Mouse (Mus musculus): ENCODE data around the gene Hic2.

Gene Hic2

DNA sequence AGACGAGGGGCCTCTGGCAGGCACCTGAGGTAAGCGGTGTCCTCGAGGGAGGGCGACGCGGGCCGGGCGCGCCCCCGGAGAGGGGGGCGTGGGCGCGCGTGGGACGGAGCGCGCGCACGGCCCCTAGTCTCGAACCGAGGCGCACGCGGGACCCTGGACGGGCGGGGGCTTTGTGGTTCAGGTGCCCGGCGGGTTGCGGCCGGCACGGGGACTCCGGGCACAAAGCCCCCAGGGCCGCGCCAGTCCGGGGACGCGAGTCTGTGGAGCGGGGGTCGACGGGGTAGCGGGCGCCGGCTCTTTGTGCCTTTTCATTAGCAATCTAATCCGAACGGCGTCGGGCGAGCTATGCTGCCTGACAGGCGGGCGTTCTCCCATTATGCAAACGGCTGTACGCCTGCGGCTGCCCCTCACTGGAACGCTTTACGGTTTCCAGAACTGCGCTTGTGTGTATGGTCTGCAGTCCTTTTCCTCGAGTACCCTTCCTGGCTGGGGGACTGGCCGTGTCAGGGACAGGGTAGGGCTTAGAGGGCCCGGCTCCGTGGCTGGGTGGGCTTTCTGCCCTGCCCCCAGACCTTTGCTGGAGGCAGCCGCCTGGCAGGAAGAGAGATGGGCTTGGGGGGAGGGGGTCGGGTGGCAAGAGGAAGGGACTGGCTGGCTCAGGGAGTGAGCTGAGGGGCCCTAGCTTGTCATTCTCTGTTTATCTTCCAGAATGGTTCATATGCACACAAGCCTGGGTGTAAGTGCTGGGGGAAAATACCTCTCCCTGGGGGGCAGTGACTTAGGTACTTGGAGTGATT, 528 bp downstream of the Hic2 start:
- peak; percentile 49 for DNase-seq (ENCODE audit: low read depth, low spot score)

DNA sequence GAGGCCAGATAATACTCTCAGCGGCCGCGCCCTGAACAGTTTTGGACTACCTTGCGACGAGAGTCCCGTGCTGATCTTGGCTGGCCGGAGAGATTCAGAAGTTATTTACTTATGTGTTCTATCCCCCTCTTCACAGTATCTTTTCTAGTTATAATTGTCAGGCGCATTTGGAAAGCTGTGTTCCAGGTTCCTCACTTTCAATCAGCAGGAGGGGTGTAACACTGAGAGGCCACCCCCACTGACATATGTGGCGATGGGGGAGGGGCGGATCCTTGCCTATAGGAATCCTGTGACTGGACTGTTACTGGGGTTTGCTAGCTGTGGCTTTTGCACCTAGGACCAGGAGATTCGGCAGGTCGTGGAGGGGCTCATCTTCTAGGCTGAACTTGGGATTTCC, 1.1 kb downstream of the Hic2 start:
- DNase-seq (ENCODE audit: low read depth, low spot score) = peak; percentile 34

DNA sequence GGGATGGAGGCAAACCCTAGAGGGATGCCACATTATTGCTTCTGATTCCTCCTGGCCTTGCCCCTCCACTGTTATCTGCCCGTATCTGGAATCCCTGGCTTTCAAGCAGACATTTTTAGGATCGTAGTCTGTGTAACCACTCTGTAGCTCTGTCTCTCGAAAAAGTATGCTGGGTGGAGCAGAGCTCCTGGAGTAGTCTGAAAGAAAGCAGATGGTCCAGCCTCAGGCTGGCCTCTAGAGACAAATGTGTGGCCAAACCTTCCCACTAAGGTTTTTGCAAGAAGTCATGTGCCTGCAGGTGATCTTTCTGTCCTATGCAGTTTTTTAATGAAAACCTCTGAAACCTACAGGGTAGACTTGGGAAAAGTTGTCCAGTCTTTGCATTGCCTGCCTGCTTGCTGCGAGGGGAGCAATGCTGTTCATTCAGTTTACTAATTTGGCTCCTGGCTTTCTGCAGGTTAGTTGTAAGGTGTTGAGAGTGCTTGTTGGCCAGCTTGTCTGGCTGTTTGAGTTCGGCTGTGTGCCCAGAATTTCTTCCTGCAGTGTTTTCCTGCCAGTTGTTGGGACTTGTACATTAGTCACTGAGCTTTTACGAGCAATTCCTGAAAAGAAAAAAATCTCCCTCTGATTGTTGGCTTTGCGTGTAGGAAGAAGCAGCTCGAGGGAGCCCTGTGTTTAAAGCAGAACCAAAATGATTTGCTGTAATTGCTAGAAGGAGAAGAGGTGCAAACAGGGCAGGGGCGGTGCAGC, 1.7 kb downstream of the Hic2 start:
- no peak for DNase-seq (ENCODE audit: low read depth, low spot score)

DNA sequence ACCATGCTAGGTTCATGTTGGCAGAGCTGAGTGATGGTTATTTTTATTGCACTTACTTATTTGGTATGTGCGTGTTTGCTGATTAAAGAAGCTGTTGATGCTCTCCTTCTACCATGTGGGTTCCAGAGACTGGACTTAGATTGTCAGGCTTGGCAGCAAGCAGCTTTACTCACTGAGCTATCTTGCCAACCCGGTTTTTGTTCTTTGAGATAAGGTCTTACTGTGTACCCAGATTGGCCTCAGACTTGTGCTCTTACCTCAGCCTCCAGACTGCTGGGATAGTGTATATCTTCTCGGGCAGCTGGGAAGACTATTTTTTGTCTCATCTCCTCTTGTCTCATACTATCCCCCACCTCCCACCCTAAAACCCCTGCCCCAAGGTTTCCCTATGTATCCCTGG, 4.3 kb downstream of the Hic2 start:
- no peak for DNase-seq (ENCODE audit: low read depth, low spot score)

GRCm38 (mm10) chr16:17239409-17239808, 6.0 kb downstream of the Hic2 start:
- no peak for DNase-seq (ENCODE audit: low read depth, low spot score)

- DNase-seq (ENCODE audit: low read depth, low spot score) = no peak
Observed at GRCm38 (mm10) chr16:17243731-17244130, 10.4 kb downstream of the Hic2 start.

DNA sequence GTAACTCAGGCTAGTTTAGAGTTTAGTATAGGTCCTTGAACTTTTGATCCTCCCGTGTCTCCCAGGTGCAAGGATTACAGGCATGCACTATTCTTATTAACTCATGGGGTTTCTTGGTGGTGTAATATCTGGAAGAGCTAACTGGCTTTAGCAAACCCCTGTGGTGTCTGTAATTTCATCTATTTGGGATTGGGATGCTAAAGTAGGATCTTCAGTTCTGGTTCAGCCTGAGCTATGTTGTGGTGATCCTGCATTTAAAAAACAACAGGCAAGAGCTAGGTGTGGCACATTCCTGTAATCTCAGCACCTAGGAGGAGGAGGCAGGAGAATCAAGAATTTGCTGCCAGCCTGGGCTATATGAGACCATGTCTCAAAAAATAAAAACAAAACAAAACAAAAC, 11.6 kb downstream of the Hic2 start:
- DNase-seq (ENCODE audit: low read depth, low spot score) = no peak

DNA sequence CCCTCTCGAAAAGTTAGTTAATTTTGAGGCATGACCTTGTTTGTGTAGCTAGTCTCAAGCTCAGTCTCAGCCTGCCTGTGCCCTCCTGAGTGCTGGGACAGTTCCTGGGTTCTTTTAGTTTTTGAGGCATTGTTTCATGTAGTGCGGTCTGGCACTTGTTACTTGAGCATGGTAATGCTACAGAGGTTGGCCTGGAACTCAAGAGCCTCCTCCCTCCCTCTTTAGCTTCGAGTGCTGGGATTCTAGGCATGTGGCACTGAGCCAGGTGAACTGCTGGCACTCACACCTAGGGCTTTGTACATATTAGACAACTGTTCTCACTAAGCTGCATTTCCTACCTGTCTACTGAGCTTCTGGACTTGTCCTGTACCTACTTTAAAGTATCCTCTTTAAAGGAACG, 14.4 kb downstream of the Hic2 start:
- no peak for DNase-seq (ENCODE audit: low read depth, low spot score)

DNA sequence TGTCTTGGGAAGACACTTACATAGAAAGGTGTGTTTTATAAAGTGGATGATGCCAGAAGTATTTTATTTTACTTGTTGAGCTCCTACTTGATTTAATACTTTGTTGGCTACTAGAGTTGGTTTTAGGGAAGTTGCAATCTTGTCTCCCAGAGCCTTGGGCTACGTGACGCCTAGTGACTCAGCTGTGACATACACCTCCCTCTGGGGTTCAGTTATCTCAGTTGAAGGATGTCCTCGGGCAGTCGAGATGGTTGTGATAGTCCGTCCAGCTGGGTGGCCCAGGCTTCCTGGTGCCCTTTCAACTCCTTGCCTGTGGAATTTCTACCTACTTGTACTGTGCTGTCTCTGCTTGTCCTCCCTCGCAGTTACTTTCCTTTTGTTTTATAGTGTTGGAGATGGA, 15.8 kb downstream of the Hic2 start:
- no peak for DNase-seq (ENCODE audit: low read depth, low spot score)

DNA sequence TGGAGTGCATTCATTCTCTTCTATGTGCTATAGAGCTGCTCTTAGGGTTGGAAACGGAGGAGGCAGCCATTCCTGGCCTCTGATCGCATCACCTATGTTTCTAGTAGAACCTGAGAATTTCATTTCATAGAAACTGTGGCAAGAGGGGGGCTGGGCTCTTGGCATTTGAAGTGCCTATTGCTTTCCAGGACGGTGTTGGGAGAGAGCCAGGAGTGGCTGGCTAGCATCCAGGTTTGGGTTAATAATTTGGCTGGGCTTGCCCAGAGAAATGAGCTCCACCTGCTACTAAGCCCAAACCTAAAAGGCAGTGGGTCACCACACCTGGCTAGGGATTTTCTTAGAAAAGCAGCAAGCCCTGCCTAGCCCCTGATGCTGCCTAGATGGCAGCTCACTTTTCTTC, 18.2 kb downstream of the Hic2 start:
- DNase-seq (ENCODE audit: low read depth, low spot score) = no peak

DNA sequence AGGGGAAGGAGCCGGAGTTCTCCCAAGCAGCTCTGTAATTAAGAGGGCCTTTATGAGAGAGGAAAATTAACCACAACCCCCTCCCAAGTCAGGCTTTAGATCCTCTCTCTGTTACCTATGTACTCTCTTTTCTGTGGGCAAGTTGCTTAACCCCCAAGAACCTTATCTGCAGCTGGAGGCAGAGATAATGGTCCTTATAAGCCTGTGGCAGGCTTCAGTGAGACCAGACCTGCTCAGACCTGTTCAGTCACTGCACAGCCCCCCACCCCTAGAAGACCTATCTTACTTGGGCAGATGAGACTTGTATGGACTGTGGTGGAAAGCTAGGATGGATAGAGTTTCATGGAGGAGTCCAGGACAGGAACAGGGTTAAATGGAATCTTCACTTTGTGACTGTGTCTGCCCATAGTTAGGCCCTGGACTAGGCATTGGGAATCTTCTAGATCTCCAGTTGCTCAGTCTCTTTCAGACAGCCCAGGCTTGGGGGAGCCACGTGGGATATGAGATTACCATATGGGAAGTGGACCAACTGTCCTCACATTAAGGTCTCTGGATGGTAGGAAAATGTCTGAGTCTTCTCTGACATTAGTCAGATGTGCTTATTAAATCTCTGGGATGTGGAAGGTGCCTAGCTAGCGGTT, 18.8 kb downstream of the Hic2 start:
- DNase-seq (ENCODE audit: low read depth, low spot score) = no peak

- no peak for DNase-seq (ENCODE audit: low read depth, low spot score)
Observed at GRCm38 (mm10) chr16:17252841-17253240, 19.5 kb downstream of the Hic2 start.

- DNase-seq (ENCODE audit: low read depth, low spot score) = no peak
Observed at GRCm38 (mm10) chr16:17254005-17254597, 20.7 kb downstream of the Hic2 start.

DNA sequence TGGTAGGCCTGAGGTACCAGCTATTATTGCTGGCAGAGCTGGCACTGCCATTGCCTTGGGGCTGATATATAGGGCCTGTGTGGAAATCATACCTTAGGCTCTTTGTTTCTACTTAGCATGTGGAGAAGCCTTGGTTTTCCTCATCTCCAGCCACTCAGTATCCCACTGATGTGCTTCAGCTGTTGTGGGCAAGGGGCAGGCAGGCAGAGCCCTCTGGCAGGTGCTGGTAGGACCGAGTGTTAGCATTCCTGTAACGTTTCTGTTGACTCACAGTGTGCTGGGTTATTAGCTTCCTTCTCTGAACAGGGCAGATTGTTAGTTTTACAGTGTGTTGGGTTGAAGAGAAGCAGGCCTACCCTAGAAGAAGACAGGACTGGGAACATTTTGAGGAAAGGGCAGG, 21.9 kb downstream of the Hic2 start:
- DNase-seq (ENCODE audit: low read depth, low spot score) = no peak

GRCm38 (mm10) chr16:17257359-17257821, 24.0 kb downstream of the Hic2 start:
- DNase-seq (ENCODE audit: low read depth, low spot score) = peak; percentile 22

DNA sequence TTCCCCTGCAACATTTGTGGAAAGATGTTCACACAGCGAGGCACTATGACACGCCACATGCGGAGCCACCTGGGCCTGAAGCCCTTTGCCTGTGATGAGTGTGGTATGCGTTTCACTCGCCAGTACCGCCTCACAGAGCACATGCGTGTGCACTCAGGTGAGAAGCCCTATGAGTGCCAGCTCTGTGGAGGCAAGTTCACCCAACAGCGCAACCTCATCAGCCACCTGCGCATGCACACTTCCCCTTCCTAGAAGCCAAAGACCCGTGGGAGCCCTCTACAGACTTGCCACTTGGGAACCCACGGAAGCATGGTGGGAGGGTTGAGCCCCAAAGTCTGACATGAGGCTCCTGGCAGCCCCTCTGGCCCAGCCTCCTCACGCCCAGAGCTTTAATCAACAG, 25.5 kb downstream of the Hic2 start:
- DNase-seq (ENCODE audit: low read depth, low spot score) = no peak

DNA sequence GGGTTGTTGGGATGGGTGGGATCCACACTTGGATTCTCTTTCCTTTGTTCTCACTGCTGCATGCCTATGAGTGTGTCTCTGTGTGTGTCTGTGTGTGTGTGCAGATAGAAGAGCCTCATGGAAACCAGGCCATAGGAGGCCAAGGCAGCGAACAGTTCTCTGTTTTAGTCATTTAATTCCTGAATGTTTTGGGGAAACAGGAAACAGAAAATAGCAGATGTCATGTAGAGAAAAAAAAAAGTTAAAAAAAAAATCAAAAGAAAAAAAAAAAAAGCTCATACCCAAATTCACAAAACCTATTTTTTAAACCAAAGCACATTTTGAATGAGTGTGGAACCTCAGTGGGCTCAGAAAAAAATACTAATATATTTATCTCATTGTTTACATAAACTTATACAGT, 28.0 kb downstream of the Hic2 start:
- no peak for DNase-seq (ENCODE audit: low read depth, low spot score)

DNA sequence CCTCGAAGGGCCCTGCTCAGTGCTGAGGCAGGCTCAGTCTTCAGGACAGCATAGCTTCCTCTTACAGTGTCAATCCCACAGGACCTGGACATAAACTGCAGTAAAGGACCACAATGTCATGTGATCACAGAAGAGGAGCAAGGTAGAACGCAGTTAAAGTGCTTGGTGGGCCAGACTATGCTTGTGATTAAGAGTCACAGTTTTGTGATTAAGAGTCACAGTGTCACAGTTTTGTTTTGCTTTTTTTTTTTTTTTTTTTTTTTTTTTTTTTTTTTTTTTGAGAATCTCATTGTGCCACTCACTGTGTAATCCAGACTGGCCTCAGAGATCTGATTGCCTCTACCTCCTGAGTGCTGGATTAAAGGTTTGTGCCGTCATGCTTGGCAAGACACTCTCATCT, 32.7 kb downstream of the Hic2 start:
- no peak for DNase-seq (ENCODE audit: low read depth, low spot score)

DNA sequence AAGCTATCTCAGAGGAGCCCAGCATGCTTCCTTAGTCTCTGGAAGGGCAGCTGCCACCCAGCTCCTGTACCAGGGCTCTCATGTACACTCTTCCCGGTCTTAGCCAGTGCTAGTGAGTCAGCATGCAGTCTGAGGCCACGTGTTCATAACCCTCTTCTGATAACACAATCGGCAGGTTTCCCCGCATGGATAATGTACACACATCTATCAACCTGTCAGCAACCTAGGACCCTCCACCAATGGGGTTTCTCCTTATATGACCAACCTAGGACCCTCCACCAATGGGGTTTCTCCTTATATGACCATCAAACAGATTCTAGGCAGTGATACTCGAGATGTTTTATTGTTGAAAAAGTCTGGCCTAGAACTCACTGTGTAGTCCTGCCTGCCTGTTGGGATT, 34.6 kb downstream of the Hic2 start:
- DNase-seq (ENCODE audit: low read depth, low spot score) = no peak

GRCm38 (mm10) chr16:17269872-17270271, 36.5 kb downstream of the Hic2 start:
- no peak for DNase-seq (ENCODE audit: low read depth, low spot score)

GRCm38 (mm10) chr16:17271124-17271523, 37.8 kb downstream of the Hic2 start:
- DNase-seq (ENCODE audit: low read depth, low spot score) = peak; percentile 48

- no peak for DNase-seq (ENCODE audit: low read depth, low spot score)
Observed at GRCm38 (mm10) chr16:17271856-17272255, 38.5 kb downstream of the Hic2 start.
